Mouse (Mus musculus): ENCODE results near the gene Rngtt.
"Not testable (repeated sequence)": the region's sequence is repeated elsewhere in the genome, so short reads cannot be mapped to it uniquely, and the experiment has no call there.

The Rngtt gene

GRCm38 (mm10) chr4:33310840-33311437 lies 828 bp downstream of the Rngtt start:
- peak; percentile 53 for DNase-seq (ENCODE audit: low read depth)

DNA sequence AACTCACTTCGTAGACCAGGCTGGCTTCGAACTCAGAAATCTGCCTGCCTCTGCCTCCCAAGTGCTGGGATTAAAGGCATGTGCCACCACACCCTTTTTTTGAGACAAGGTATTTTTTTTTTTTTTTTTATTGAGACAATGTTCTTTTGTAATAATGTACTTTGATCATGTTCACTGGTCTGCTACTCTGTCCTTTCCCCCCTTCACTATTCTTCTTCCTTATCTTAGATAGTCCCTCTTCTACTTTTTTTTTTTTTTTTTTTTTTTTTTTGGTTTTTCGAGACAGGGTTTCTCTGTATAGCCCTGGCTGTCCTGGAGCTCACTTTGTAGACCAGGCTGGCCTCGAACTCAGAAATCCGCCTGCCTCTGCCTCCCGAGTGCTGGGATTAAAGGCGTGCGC lies 4.0 kb downstream of the Rngtt start:
- DNase-seq (ENCODE audit: low read depth) = not testable (repeated sequence)

DNA sequence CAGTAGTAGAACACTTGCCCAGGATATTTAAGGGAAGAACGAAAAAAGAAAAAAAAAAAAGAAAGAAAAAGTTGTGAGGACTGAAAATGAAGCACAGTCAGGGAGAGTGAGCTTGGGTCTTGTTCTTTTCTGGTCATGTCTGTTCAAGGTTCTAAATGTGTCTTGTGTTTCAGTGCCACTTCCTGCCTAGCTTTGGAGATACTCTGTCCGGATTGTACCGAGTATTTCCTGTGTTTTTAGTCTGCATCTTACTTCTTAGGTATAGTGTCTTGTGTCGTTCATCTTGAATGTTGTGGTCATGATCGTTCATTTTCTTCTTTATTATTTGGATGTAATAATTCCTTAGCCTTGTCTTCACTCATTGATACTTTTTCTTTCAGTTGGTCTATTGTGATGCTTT lies 5.7 kb downstream of the Rngtt start:
- peak; percentile 73 for DNase-seq (ENCODE audit: low read depth)

DNA sequence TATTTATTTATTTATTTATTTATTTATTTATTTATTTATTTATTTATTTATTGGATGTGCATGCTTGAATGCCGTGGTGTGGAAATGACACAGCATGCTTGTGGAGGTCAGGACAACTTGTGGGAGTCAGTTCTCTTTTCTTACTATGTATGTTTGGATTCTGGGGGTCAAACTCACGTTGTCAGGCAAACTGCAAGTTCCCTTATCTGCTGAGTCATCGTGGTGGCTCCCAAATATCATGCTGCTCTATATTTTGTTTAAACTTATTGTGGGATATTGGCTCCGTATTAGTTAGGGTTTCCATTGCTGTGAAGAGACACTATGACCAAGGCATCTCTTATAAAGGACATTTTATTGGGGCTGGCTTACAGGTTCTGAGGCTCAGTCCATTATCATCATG lies 21.0 kb downstream of the Rngtt start:
- no peak for DNase-seq (ENCODE audit: low read depth)

DNA sequence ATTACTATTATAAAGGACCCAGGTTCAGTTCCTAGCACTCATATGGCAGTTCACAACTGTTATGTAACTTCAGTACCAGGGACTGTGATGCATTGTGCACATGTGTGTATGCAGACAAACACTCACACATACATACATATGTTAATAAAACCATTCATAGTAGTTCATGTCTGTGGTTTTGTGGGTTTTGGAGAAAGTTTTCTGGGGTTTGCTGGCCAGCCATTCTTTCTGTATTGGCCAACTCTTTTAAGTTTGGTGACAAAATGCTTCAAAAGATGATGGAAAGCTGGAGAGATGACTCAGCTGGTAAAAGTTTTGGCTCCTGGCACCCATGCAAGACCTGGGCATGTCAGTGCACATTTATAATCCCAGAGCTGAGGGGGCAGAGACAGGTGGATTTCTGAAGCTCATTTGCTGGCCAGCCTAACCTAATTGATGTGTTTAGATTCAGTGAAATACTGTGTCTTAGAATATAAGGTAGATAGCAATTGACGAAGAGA lies 22.9 kb downstream of the Rngtt start:
- no peak for DNase-seq (ENCODE audit: low read depth)

- no peak for DNase-seq (ENCODE audit: low read depth)
These were observed 27.9 kb downstream of the Rngtt start for GRCm38 (mm10) chr4:33337999-33338398.

GRCm38 (mm10) chr4:33342877-33343731 lies 33.0 kb downstream of the Rngtt start:
- no peak for DNase-seq (ENCODE audit: low read depth)

GRCm38 (mm10) chr4:33343732-33344057 lies 33.6 kb downstream of the Rngtt start:
- DNase-seq (ENCODE audit: low read depth) = no peak

DNA sequence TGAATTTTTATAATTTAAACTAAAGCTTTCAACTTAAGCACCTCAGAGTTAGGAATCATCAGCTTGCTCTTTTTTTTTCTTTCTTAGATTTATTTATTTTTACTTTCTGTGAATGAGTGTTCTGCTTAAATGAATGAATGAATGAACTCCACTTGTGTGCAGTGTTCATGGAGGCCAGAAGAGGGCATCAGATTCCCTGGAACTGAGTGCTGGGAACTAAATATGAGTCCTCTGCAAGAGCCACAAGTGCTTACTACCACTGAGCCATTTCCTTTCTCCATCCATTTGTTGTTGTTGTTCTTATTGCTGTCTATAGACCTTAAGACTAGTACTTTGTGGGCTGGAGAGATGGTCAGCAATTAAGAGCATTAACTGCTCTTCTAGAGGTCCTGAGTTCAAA lies 53.3 kb downstream of the Rngtt start:
- DNase-seq (ENCODE audit: low read depth) = no peak

GRCm38 (mm10) chr4:33374916-33375315 lies 64.8 kb downstream of the Rngtt start:
- DNase-seq (ENCODE audit: low read depth) = no peak

GRCm38 (mm10) chr4:33377642-33378041 lies 67.5 kb downstream of the Rngtt start:
- DNase-seq (ENCODE audit: low read depth) = no peak

GRCm38 (mm10) chr4:33378894-33379293 lies 68.8 kb downstream of the Rngtt start:
- no peak for DNase-seq (ENCODE audit: low read depth)

GRCm38 (mm10) chr4:33388899-33389298 lies 78.8 kb downstream of the Rngtt start:
- no peak for DNase-seq (ENCODE audit: low read depth)

- peak; percentile 61 for DNase-seq (ENCODE audit: low read depth)
These were observed 80.5 kb downstream of the Rngtt start for GRCm38 (mm10) chr4:33390660-33391059.

DNA sequence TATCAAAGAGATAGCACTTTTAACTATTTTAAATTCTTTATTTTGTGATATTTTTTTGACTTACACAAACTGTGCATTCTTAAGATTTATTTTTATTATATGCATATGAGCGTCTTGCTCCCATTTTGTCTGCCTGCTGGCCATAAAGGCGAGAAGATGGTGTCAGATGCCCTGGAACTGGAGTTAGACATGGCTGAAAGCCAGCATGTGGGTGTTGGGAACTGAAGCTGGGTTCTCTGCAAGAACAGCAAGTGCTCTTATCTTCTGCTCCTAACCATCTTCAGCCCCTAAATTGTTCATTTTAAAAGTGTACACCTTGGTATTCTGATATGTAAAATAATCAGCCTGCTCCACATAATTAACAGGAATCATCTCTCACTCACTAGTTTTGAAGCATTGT lies 83.3 kb downstream of the Rngtt start:
- no peak for DNase-seq (ENCODE audit: low read depth)

- DNase-seq (ENCODE audit: low read depth) = peak; percentile 88
These were observed 86.4 kb downstream of the Rngtt start for GRCm38 (mm10) chr4:33396222-33397176.

- no peak for DNase-seq (ENCODE audit: low read depth)
These were observed 95.7 kb downstream of the Rngtt start for GRCm38 (mm10) chr4:33405723-33406293.

DNA sequence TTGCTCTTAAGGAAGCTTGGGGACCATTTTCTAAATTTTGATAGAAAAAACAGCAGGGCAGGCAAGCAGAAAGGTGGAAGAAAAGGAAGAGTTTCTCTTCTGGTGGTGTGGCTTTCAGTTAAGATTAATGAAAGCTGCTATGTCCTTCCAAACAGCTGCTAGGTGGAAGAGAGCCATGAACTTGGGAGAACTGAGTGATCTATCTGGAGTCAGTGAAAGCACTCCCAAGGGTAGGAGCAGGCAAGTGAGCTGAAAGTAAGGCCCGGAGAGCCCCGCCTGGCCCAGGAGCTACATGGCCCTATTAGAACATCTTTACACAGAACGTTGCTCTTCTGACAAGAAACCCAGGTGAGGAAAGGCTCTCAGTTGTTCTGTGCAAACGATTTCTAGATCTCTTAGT lies 103.7 kb downstream of the Rngtt start:
- no peak for DNase-seq (ENCODE audit: low read depth)

GRCm38 (mm10) chr4:33414781-33415180 lies 104.7 kb downstream of the Rngtt start:
- no peak for DNase-seq (ENCODE audit: low read depth)

- no peak for DNase-seq (ENCODE audit: low read depth)
These were observed 107.3 kb downstream of the Rngtt start for GRCm38 (mm10) chr4:33417391-33417790.

GRCm38 (mm10) chr4:33419644-33420043 lies 109.5 kb downstream of the Rngtt start:
- no peak for DNase-seq (ENCODE audit: low read depth)

- DNase-seq (ENCODE audit: low read depth) = no peak
These were observed 118.7 kb downstream of the Rngtt start for GRCm38 (mm10) chr4:33428856-33429255.
